Comparison of ENCODE assay signal across 8 mouse cellular contexts in the genomic region with DNA sequence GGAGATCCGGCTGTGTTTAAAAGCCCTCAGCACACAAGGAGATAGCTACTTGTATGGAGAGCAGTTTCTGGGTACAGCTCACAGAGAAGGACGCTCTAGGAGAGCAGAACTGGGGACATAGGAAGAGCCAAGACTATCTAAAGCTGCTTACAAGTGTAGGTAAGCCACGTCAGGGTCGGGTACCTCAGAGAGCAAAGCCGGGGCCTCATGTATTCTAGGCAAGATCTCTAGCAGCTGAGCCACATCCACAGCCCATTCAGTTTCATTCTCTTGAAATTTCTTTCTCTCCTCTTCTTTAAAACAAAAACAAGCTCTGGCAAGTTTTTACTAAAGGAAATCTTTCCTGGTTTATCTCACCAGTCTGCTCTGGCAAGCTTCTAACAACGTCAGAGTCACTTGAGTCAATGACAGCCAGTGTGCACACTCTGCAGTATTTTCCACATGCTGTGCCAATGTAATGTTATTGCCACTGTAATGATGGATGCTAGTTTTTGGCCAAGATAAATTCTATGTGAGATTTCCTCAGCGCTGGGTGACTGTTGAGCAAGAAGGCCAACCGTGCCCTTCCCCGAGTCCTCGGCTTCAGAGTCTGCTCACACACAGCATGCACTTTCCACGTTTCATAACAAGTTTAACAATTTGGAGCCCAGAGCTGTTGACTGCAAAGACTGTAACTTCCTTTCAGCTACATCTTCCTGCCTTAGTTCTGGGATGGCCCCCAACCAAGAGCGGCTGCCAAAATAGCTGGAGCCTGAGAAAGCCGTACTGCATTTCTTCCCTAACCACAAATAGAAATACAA. TPM values are rescaled to one million over a fixed set of nuclear protein-coding genes. Genes with fewer than 3 reads are reported as not detected.
DNase-seq lines count a peak whose midpoint lies in the region; ATAC-seq and TF ChIP-seq lines count a peak whose summit lies in the region.

No protein-coding gene starts in this region.

- H3K4me2 ChIP-seq in intestine, embryonic 14.5 days (ENCODE audit: low read length), result peak overlapping the region; percentile 1; the same call in 1 of the 2 replicates

- no peaks in the 10 kb centered on the region for H3K27me3 ChIP-seq in testis, adult 2 months (ENCODE audit: control insufficient read depth, insufficient read depth, low read length)
- no peaks in the 10 kb centered on the region for H3K27me3 ChIP-seq in intestine, embryonic 14.5 days (replicated peaks; ENCODE audit: control insufficient read depth, insufficient read depth, low read length)

- TF ChIP-seq CTCF in testis, adult 2 months (IDR thresholded peaks at IDR 0.05; ENCODE audit: control insufficient read depth, insufficient read depth, insufficient replicate concordance, low read depth, low read length), result no peak
- TF ChIP-seq CTCF in gastrocnemius, adult 2 months (IDR thresholded peaks at IDR 0.05), result no peak

- H3K36me3 ChIP-seq in testis, adult 2 months (ENCODE audit: control insufficient read depth, insufficient read depth, low read length), result no peaks in the 10 kb centered on the region
- H3K36me3 ChIP-seq in intestine, embryonic 14.5 days (ENCODE audit: control insufficient read depth, insufficient read depth, low read length), result no peaks in the 10 kb centered on the region

- TF ChIP-seq POLR2A in testis, adult 2 months (IDR thresholded peaks at IDR 0.05; ENCODE audit: control insufficient read depth, low read depth, low read length), result no peak

- peak overlapping the region; percentile 66 for H3K27ac ChIP-seq in testis, adult 2 months (ENCODE audit: control insufficient read depth, insufficient read depth, low read depth, low read length)
- peak overlapping the region; percentile 81 for H3K27ac ChIP-seq in gastrocnemius, adult 2 months
- peak overlapping the region; percentile 88 for H3K27ac ChIP-seq in intestine, embryonic 14.5 days (ENCODE audit: low read depth)

- H3K4me1 ChIP-seq in testis, adult 2 months (ENCODE audit: control insufficient read depth, insufficient read depth, low read length), result peaks cover 11% of the 10 kb centered on the region
- peaks cover 6% of the 10 kb centered on the region; the same call in 1 of the 2 replicates for H3K4me1 ChIP-seq in intestine, embryonic 14.5 days (replicated peaks; ENCODE audit: control insufficient read depth, insufficient read depth, low read length)

- WGBS in intestine, embryonic 14.5 days, result 53% methylated on average over 13 of the region's 13 CpGs

- 0 out of 2 replicates have a peak overlapping the region, but pooled peaks have one; percentile 8 for H3K9ac ChIP-seq in intestine, embryonic 14.5 days (ENCODE audit: low read length)

- H3K4me3 ChIP-seq in testis, adult 2 months (ENCODE audit: control insufficient read depth, low read depth, low read length), result peak overlapping the region; percentile 53
- peak overlapping the region; percentile 38 for H3K4me3 ChIP-seq in gastrocnemius, adult 2 months
- H3K4me3 ChIP-seq in intestine, embryonic 14.5 days (ENCODE audit: low read depth, low read length), result no peak overlapping the region

- no peak for DNase-seq in testis, postnatal 14 days (ENCODE audit: low spot score)
- peak; percentile 72 for DNase-seq in gastrocnemius, adult 2 months
- DNase-seq in intestine, embryonic 14.5 days (ENCODE audit: low spot score), result peak; percentile 56
- peak; percentile 15 to 34 for DNase-seq in left cerebral cortex, adult 9 months (ENCODE audit: low spot score in 2 of 2)
- peak; percentile 18 to 48 for DNase-seq in right cerebral cortex, adult 2 months (ENCODE audit: low spot score in 2 of 2)
- DNase-seq in spleen, adult 18-20 months, result no peak
- no peak for DNase-seq in yolk sac, embryonic 10.5 days (ENCODE audit: low spot score)

- intact Hi-C loops in gastrocnemius, adult 2 months (cut with DNase I), result no loop called here

- no peaks in the 10 kb centered on the region for H3K9me3 ChIP-seq in intestine, embryonic 14.5 days (ENCODE audit: control insufficient read depth, low read length)

- ATAC-seq in intestine, embryonic 14.5 days (replicated peaks; ENCODE audit: low FRiP score, low TSS enrichment, low read depth), result peak; percentile 78; the same call in 1 of the 2 replicates

RNA-seq across cellular contexts. Expression of a gene that starts 0.6 kb away (rescaled TPM):
- polyA plus RNA-seq in testis, adult 2 months (2012; rRNA removed), result 2.7 and 3.7 TPM in 2 replicates
- not detected for total RNA-seq in gastrocnemius, adult 2 months (2021)
- 0.15 and 0.27 TPM in 2 replicates for polyA plus RNA-seq in intestine, embryonic 14.5 days (2014; fragmentation: Nextera tagmentation; extraction: Ambion mirVana)

RNA-seq across cellular contexts. Expression of a gene that starts 33.6 kb away (rescaled TPM):
- 1.0 TPM in 1 of 2 replicates, not detected in the other for polyA plus RNA-seq in testis, adult 2 months (2012; rRNA removed)
- total RNA-seq in gastrocnemius, adult 2 months (2021), result not detected
- polyA plus RNA-seq in intestine, embryonic 14.5 days (2014; fragmentation: Nextera tagmentation; extraction: Ambion mirVana), result not detected in 2 replicates

RNA-seq across cellular contexts. Expression of a gene that starts 41.8 kb away (rescaled TPM):
- polyA plus RNA-seq in testis, adult 2 months (2012; rRNA removed), result 0.22 and 0.49 TPM in 2 replicates
- total RNA-seq in gastrocnemius, adult 2 months (2021), result not detected
- not detected in 2 replicates for polyA plus RNA-seq in intestine, embryonic 14.5 days (2014; fragmentation: Nextera tagmentation; extraction: Ambion mirVana)

RNA-seq across cellular contexts. Expression of a gene that starts 49.3 kb away (rescaled TPM):
- polyA plus RNA-seq in testis, adult 2 months (2012; rRNA removed), result 17.3 TPM in 1 of 2 replicates, not detected in the other
- not detected for total RNA-seq in gastrocnemius, adult 2 months (2021)
- polyA plus RNA-seq in intestine, embryonic 14.5 days (2014; fragmentation: Nextera tagmentation; extraction: Ambion mirVana), result 0.47 and 0.97 TPM in 2 replicates

RNA-seq across cellular contexts. Expression of a gene that starts 52.3 kb away (rescaled TPM):
- 22.3 and 22.9 TPM in 2 replicates for polyA plus RNA-seq in testis, adult 2 months (2012; rRNA removed)
- under 1 TPM in 1 of 2 experiments, not detected in 1; 0.47 TPM for total RNA-seq in gastrocnemius, adult 2 months (2021)
- polyA plus RNA-seq in intestine, embryonic 14.5 days (2014; fragmentation: Nextera tagmentation; extraction: Ambion mirVana), result 0.93 and 1.1 TPM in 2 replicates

Comparison
In these comparisons a context has a peak if more than half of its experiments do, and no peak if none do; other contexts are left out.
1. DNase-seq: peak in gastrocnemius, adult 2 months (single experiment), intestine, embryonic 14.5 days (single experiment), left cerebral cortex, adult 9 months (2 of 2) and right cerebral cortex, adult 2 months (2 of 2); none in testis, postnatal 14 days (single experiment), spleen, adult 18-20 months (0 of 2) and yolk sac, embryonic 10.5 days (single experiment).
2. Peak in every context shown above with its lines, with median percentiles within 50 percentile points of each other: H3K27ac ChIP-seq.